In the genomic region with DNA sequence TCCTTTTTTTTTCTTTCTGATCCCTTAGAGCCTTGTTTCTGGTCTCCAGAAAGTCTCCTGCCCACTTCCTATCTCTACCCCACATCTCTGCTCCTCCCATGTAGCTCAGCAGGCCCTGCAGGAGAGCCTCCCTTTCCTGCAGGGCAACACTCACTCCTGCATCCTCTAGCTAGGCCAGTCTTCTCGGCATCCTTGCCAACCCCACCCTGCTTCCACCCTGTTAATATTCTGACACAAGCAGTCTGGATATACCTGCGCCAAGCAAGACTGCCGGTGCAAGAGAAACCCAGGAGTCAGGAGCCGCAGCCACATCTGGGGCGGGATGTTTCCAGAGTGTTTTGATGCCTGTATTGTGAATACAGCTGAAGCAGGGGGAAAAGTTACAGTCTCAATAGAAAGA, we compare ENCODE assay signal across 24 mouse cellular contexts. TPM values are rescaled to one million over a fixed set of nuclear protein-coding genes. Genes with fewer than 3 reads are reported as not detected.
DNase-seq lines count a peak whose midpoint lies in the region; ATAC-seq and TF ChIP-seq lines count a peak whose summit lies in the region.
"Had no signal": no experiment of that assay in that cellular context is flagged by ENCODE, and none has a peak within 500 bp of the region (broad histone marks: within the 10 kb centered on the region; RNA-seq: fewer than 3 reads in every experiment).

No protein-coding gene starts in this region.

- no peaks in the 10 kb centered on the region for H3K27me3 ChIP-seq in embryonic facial prominence, embryonic 13.5 days
- no peaks in the 10 kb centered on the region for H3K27me3 ChIP-seq in embryonic facial prominence, embryonic 10.5 days (replicated peaks; ENCODE audit: low read depth, poor library complexity, severe bottlenecking)
- H3K27me3 ChIP-seq in hindbrain, embryonic 13.5 days, result no peaks in the 10 kb centered on the region
- no peaks in the 10 kb centered on the region for H3K27me3 ChIP-seq in hindbrain, embryonic 12.5 days
- H3K27me3 ChIP-seq in MEL (ENCODE audit: control insufficient read depth in 1 of 2, insufficient read depth in 2 of 2, low read length in 2 of 2), result no peaks in the 10 kb centered on the region
- H3K27me3 ChIP-seq: heart, embryonic 12.5 days; neural tube, embryonic 15.5 days had no signal

- no peak for TF ChIP-seq EP300 in MEL (IDR thresholded peaks at IDR 0.05; ENCODE audit: low read depth in 1 of 2, low read length in 2 of 2)

- H3K9ac ChIP-seq in embryonic facial prominence, embryonic 13.5 days, result no peak overlapping the region
- no peak overlapping the region for H3K9ac ChIP-seq in hindbrain, embryonic 13.5 days
- no peak overlapping the region for H3K9ac ChIP-seq in hindbrain, embryonic 12.5 days
- no peak overlapping the region for H3K9ac ChIP-seq in MEL (ENCODE audit: control insufficient read depth, low read depth, low read length, poor library complexity, severe bottlenecking)
- H3K9ac ChIP-seq: heart, embryonic 12.5 days; neural tube, embryonic 15.5 days had no signal

- no peaks in the 10 kb centered on the region for H3K9me3 ChIP-seq in embryonic facial prominence, embryonic 13.5 days
- H3K9me3 ChIP-seq in embryonic facial prominence, embryonic 10.5 days, result no peaks in the 10 kb centered on the region
- H3K9me3 ChIP-seq in hindbrain, embryonic 13.5 days, result no peaks in the 10 kb centered on the region
- H3K9me3 ChIP-seq in hindbrain, embryonic 12.5 days (replicated peaks), result no peaks in the 10 kb centered on the region
- H3K9me3 ChIP-seq in MEL (replicated peaks; ENCODE audit: insufficient read depth, low read length), result no peaks in the 10 kb centered on the region
- H3K9me3 ChIP-seq: G1E; neural tube, embryonic 15.5 days had no signal

- H3K79me2 ChIP-seq in MEL (ENCODE audit: control insufficient read depth, insufficient read depth, low read length, poor library complexity) (no peaks in the 10 kb centered on the region), macrophage (ENCODE audit: inconsistent target) (no peaks in the 10 kb centered on the region)

- peaks cover 18% of the 10 kb centered on the region for H3K4me1 ChIP-seq in embryonic facial prominence, embryonic 13.5 days
- H3K4me1 ChIP-seq in embryonic facial prominence, embryonic 10.5 days, result peaks cover 13% of the 10 kb centered on the region; the same call in 1 of the 2 replicates
- peaks cover 8% of the 10 kb centered on the region for H3K4me1 ChIP-seq in hindbrain, embryonic 13.5 days (replicated peaks)
- H3K4me1 ChIP-seq in hindbrain, embryonic 12.5 days, result peaks cover 6% of the 10 kb centered on the region
- H3K4me1 ChIP-seq in MEL (ENCODE audit: control insufficient read depth in 1 of 2, insufficient read depth in 2 of 2, low read length in 2 of 2), result 0 out of 4 replicates have a peak, but pooled peaks cover 0 to 4% of the 10 kb centered on the region in 2 experiments

- ATAC-seq in embryonic facial prominence, embryonic 13.5 days (ENCODE audit: insufficient number of reproducible peaks, insufficient read depth, low FRiP score, low TSS enrichment, low read depth), result no peak
- ATAC-seq in hindbrain, embryonic 13.5 days (ENCODE audit: low FRiP score), result no peak
- no peak for ATAC-seq in hindbrain, embryonic 12.5 days (ENCODE audit: low FRiP score)

- H3K27ac ChIP-seq in embryonic facial prominence, embryonic 13.5 days, result 0 out of 2 replicates have a peak overlapping the region, but pooled peaks have one; percentile 52
- H3K27ac ChIP-seq in embryonic facial prominence, embryonic 10.5 days (replicated peaks), result no peak overlapping the region
- 0 out of 2 replicates have a peak overlapping the region, but pooled peaks have one; percentile 1 for H3K27ac ChIP-seq in hindbrain, embryonic 13.5 days
- H3K27ac ChIP-seq in hindbrain, embryonic 12.5 days, result no peak overlapping the region
- no peak overlapping the region for H3K27ac ChIP-seq in MEL (ENCODE audit: control insufficient read depth, low read depth, low read length)
- H3K27ac ChIP-seq in macrophage, result peak overlapping the region; percentile 95
- H3K27ac ChIP-seq: kidney, postnatal 0 days; neural tube, embryonic 15.5 days had no signal

- no peak overlapping the region for H3K4me3 ChIP-seq in embryonic facial prominence, embryonic 13.5 days
- no peak overlapping the region for H3K4me3 ChIP-seq in embryonic facial prominence, embryonic 10.5 days
- no peak overlapping the region for H3K4me3 ChIP-seq in hindbrain, embryonic 13.5 days
- H3K4me3 ChIP-seq in hindbrain, embryonic 12.5 days, result no peak overlapping the region
- H3K4me3 ChIP-seq in MEL (ENCODE audit: control insufficient read depth in 1 of 2, insufficient read depth in 1 of 2, low read depth in 2 of 2, low read length in 2 of 2) (no peak overlapping the region), macrophage (ENCODE audit: inconsistent target) (no peak overlapping the region)
- H3K4me3 ChIP-seq: heart, embryonic 12.5 days; neural tube, embryonic 15.5 days had no signal

- intact Hi-C loops in left cerebral cortex, postnatal 36 days (cut with DNase I), result loop anchor here (10.0 kb wide), 1 partner anchor 293 kb away; no protein-coding TSS in a partner anchor

- TF ChIP-seq CTCF in MEL (IDR thresholded peaks at IDR 0.05 in 2 of 3, conservative IDR thresholded peaks at IDR 0.05 in 1 of 3; ENCODE audit: control insufficient read depth in 1 of 3, insufficient read depth in 1 of 3, low read depth in 2 of 3, low read length in 3 of 3, poor library complexity in 1 of 3, severe bottlenecking in 1 of 3), result no peak

- H3K36me3 ChIP-seq in embryonic facial prominence, embryonic 13.5 days, result 0 out of 2 replicates have a peak, but pooled peaks cover 3% of the 10 kb centered on the region
- no peaks in the 10 kb centered on the region for H3K36me3 ChIP-seq in embryonic facial prominence, embryonic 10.5 days (replicated peaks)
- no peaks in the 10 kb centered on the region for H3K36me3 ChIP-seq in hindbrain, embryonic 13.5 days
- no peaks in the 10 kb centered on the region for H3K36me3 ChIP-seq in hindbrain, embryonic 12.5 days
- H3K36me3 ChIP-seq in MEL (ENCODE audit: control insufficient read depth in 1 of 2, insufficient read depth in 2 of 2, low read length in 2 of 2) (no peaks in the 10 kb centered on the region), macrophage (ENCODE audit: inconsistent target) (no peaks in the 10 kb centered on the region)
- H3K36me3 ChIP-seq: neural tube, embryonic 15.5 days had no signal

- TF ChIP-seq POLR2A in MEL (IDR thresholded peaks at IDR 0.05; ENCODE audit: control insufficient read depth in 1 of 2, insufficient read depth in 1 of 2, low read depth in 1 of 2, low read length in 2 of 2, poor library complexity in 1 of 2), result no peak

- TF ChIP-seq RAD21 in MEL (IDR thresholded peaks at IDR 0.05; ENCODE audit: low read depth, low read length), result no peak

- 69% methylated on average over 5 of the region's 5 CpGs for WGBS in embryonic facial prominence, embryonic 13.5 days
- WGBS in embryonic facial prominence, embryonic 10.5 days, result 78% methylated on average over 5 of the region's 5 CpGs
- WGBS in hindbrain, embryonic 13.5 days, result 80% methylated on average over 5 of the region's 5 CpGs
- WGBS in hindbrain, embryonic 12.5 days, result 79% methylated on average over 5 of the region's 5 CpGs
- 79% methylated on average over 5 of the region's 5 CpGs for WGBS in macrophage (ENCODE audit: missing documents)

- H3K4me2 ChIP-seq in embryonic facial prominence, embryonic 13.5 days, result no peak overlapping the region
- H3K4me2 ChIP-seq in hindbrain, embryonic 13.5 days, result no peak overlapping the region
- H3K4me2 ChIP-seq in hindbrain, embryonic 12.5 days (replicated peaks), result no peak overlapping the region
- H3K4me2 ChIP-seq: heart, embryonic 12.5 days; midbrain, embryonic 11.5 days; neural tube, embryonic 15.5 days had no signal

- no peak for DNase-seq in embryonic facial prominence, embryonic 10.5 days (ENCODE audit: low spot score)
- DNase-seq in MEL (ENCODE audit: low read depth, low spot score), result no peak
- DNase-seq in left cerebral cortex, postnatal 36 days (ENCODE audit: low spot score in 2 of 2), result no peak
- no peak for DNase-seq in layer of hippocampus, postnatal 36 days
- DNase-seq: adrenal gland, postnatal 10 days; lung, postnatal 14 days; retina, postnatal 1 day; thymus, postnatal 14 days had no signal

RNA-seq across cellular contexts. Expression of a gene that starts 29.3 kb away (rescaled TPM):
- 53.5 and 60.0 TPM in 2 replicates for polyA plus RNA-seq in embryonic facial prominence, embryonic 13.5 days (2015; fragmentation: Nextera tagmentation; extraction: Ambion mirVana)
- polyA plus RNA-seq in embryonic facial prominence, embryonic 10.5 days (2016; fragmentation: Nextera tagmentation; extraction: Ambion mirVana), result 39.3 and 40.7 TPM in 2 replicates
- 73.6 and 74.7 TPM in 2 replicates for polyA plus RNA-seq in hindbrain, embryonic 13.5 days (2015; fragmentation: Nextera tagmentation; extraction: Ambion mirVana)
- polyA plus RNA-seq in hindbrain, embryonic 12.5 days (2016; fragmentation: Nextera tagmentation; extraction: Ambion mirVana), result 68.7 and 73.3 TPM in 2 replicates
- 36.9 and 38.5 TPM in 2 replicates for total RNA-seq in MEL (2012; rRNA removed)
- polyA plus RNA-seq in MEL (2012; ENCODE audit: insufficient read depth in 1 of 2, insufficient read length in 2 of 2, low read depth in 1 of 2, low replicate concordance in 2 of 2, missing spikeins in 1 of 2), result 100 to 1,000 TPM in 1 of 2 experiments, 10 to 100 TPM in 1; 45.4 to 123 TPM
- total RNA-seq in macrophage (2018; cell fraction: chromatin; rRNA removed), result 100 to 1,000 TPM in 19 of 26 experiments, 10 to 100 TPM in 7; 44.1 to 254 (median 134) TPM
- total RNA-seq in macrophage (2018; cell fraction: cytosol; rRNA removed), result 100 to 1,000 TPM in 3 of 26 experiments, 10 to 100 TPM in 23; 32.2 to 111 (median 57.8) TPM
- 100 to 1,000 TPM in 9 of 26 experiments, 10 to 100 TPM in 17; 43.4 to 176 (median 77.9) TPM for total RNA-seq in macrophage (2018; cell fraction: nucleus; rRNA removed)
- polyA plus RNA-seq in macrophage (2018), result 54.8 to 74.9 TPM (median 55.4 TPM) in 3 replicates
- 100 to 1,000 TPM in 1 of 2 experiments, 10 to 100 TPM in 1; 92.3 to 102 TPM for total RNA-seq in left cerebral cortex, postnatal 36 days (2021)
- total RNA-seq in layer of hippocampus, postnatal 36 days (2021), result 100 to 1,000 TPM; 113 to 119 TPM

RNA-seq across cellular contexts. Expression of a gene that starts 31.1 kb away (rescaled TPM):
- not detected in 2 replicates for polyA plus RNA-seq in embryonic facial prominence, embryonic 13.5 days (2015; fragmentation: Nextera tagmentation; extraction: Ambion mirVana)
- polyA plus RNA-seq in embryonic facial prominence, embryonic 10.5 days (2016; fragmentation: Nextera tagmentation; extraction: Ambion mirVana), result not detected in 2 replicates
- not detected in 2 replicates for polyA plus RNA-seq in hindbrain, embryonic 13.5 days (2015; fragmentation: Nextera tagmentation; extraction: Ambion mirVana)
- polyA plus RNA-seq in hindbrain, embryonic 12.5 days (2016; fragmentation: Nextera tagmentation; extraction: Ambion mirVana), result not detected in 2 replicates
- not detected in 2 replicates for total RNA-seq in MEL (2012; rRNA removed)
- polyA plus RNA-seq in MEL (2012; ENCODE audit: insufficient read depth in 1 of 2, insufficient read length in 2 of 2, low read depth in 1 of 2, low replicate concordance in 2 of 2, missing spikeins in 1 of 2), result not detected
- not detected for total RNA-seq in macrophage (2018; cell fraction: chromatin; rRNA removed)
- not detected for total RNA-seq in macrophage (2018; cell fraction: cytosol; rRNA removed)
- not detected for total RNA-seq in macrophage (2018; cell fraction: nucleus; rRNA removed)
- not detected in 3 replicates for polyA plus RNA-seq in macrophage (2018)
- not detected for total RNA-seq in left cerebral cortex, postnatal 36 days (2021)
- total RNA-seq in layer of hippocampus, postnatal 36 days (2021), result not detected
- total RNA-seq: adrenal gland, postnatal 10 days; G1E; gastrocnemius, postnatal 14 days; heart, postnatal 36 days; left cerebral cortex, postnatal 4 days had no signal
- polyA plus RNA-seq: G1E; heart, embryonic 12.5 days; intestine, embryonic 14.5 days; kidney, postnatal 0 days; liver, embryonic 16.5 days; midbrain, embryonic 11.5 days; neural tube, embryonic 15.5 days; small intestine, adult 2 months; stomach, embryonic 14.5 days had no signal

RNA-seq across cellular contexts. Expression of a gene that starts 46.8 kb away (rescaled TPM):
- polyA plus RNA-seq in embryonic facial prominence, embryonic 13.5 days (2015; fragmentation: Nextera tagmentation; extraction: Ambion mirVana), result 8.6 and 8.7 TPM in 2 replicates
- 4.2 and 4.7 TPM in 2 replicates for polyA plus RNA-seq in embryonic facial prominence, embryonic 10.5 days (2016; fragmentation: Nextera tagmentation; extraction: Ambion mirVana)
- polyA plus RNA-seq in hindbrain, embryonic 13.5 days (2015; fragmentation: Nextera tagmentation; extraction: Ambion mirVana), result 4.2 and 4.5 TPM in 2 replicates
- 2.9 and 4.1 TPM in 2 replicates for polyA plus RNA-seq in hindbrain, embryonic 12.5 days (2016; fragmentation: Nextera tagmentation; extraction: Ambion mirVana)
- 4.8 and 6.6 TPM in 2 replicates for total RNA-seq in MEL (2012; rRNA removed)
- polyA plus RNA-seq in MEL (2012; ENCODE audit: insufficient read depth in 1 of 2, insufficient read length in 2 of 2, low read depth in 1 of 2, low replicate concordance in 2 of 2, missing spikeins in 1 of 2), result 10 to 100 TPM in 1 of 2 experiments, not detected in 1; 13.5 TPM
- total RNA-seq in macrophage (2018; cell fraction: chromatin; rRNA removed), result 10 to 100 TPM in 15 of 26 experiments, 1 to 10 TPM in 11; 3.2 to 26.5 (median 11.4) TPM
- total RNA-seq in macrophage (2018; cell fraction: cytosol; rRNA removed), result 1 to 10 TPM; 1.5 to 6.4 (median 4.3) TPM
- total RNA-seq in macrophage (2018; cell fraction: nucleus; rRNA removed), result 10 to 100 TPM in 6 of 26 experiments, 1 to 10 TPM in 20; 1.9 to 18.4 (median 5.6) TPM
- 5.4 to 10.7 TPM (median 9.0 TPM) in 3 replicates for polyA plus RNA-seq in macrophage (2018)
- total RNA-seq in left cerebral cortex, postnatal 36 days (2021), result 1 to 10 TPM; 1.2 to 1.3 TPM
- 1 to 10 TPM; 2.7 to 2.9 TPM for total RNA-seq in layer of hippocampus, postnatal 36 days (2021)

Comparison
In these comparisons a context has a peak if more than half of its experiments do, and no peak if none do; other contexts are left out.
1. H3K27ac ChIP-seq: peak in embryonic facial prominence, embryonic 13.5 days (single experiment), hindbrain, embryonic 13.5 days (single experiment) and macrophage (single experiment); none in embryonic facial prominence, embryonic 10.5 days (single experiment), hindbrain, embryonic 12.5 days (single experiment) and MEL (single experiment).